Mouse (Mus musculus) G1E (cell line): ENCODE data around the gene Rnf227.

ENCODE experiments used
- CTCF ChIP-seq: IDR thresholded peaks from 2 replicates; pipeline ENCODE4 v1.5.1; 2012; ENCODE audit warnings: low read depth, low read length, inconsistent platforms, mixed read lengths
- GATA1 ChIP-seq: IDR thresholded peaks from 2 replicates; pipeline ENCODE4 v1.6.1; 2012; ENCODE audit warnings: borderline replicate concordance, low read length, inconsistent platforms, mixed read lengths
- POLR2AphosphoS5 ChIP-seq: IDR thresholded peaks from 2 replicates; pipeline ENCODE4 v1.6.1; 2012; ENCODE audit warnings: low read depth, low read length, inconsistent platforms; ENCODE audit not compliant: insufficient replicate concordance

DNA sequence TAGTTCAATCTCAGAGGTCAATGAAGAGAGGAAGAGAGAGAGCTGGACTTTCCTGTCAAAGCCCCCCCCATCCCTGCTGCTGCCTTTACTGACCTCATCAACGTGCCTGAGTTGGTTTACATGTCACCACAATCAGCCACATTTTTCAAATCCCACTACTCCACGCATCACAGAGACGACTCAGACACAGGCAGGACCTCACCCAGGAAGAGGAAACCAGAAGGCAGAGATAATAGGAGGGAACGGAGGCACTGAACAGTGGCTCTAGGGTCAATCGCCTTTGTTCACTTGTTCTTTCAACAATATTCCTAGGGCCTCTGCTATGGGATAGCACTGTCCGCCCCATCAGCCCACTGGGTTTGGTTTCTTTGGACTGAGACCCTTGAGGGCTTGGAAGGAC lies 12.6 kb upstream of the Rnf227 start:
- TF ChIP-seq CTCF (no peak), GATA1 (no peak), POLR2AphosphoS5 (no peak)
